Mouse (Mus musculus) ovary, postnatal 10 days (tissue): ENCODE results near the gene Tprg.

Experiments
- DNase-seq: peaks from one replicate; pipeline ENCODE4 v3.0.0; 2022; ENCODE audit warnings: low spot score

The Tprg gene

GRCm38 (mm10) chr16:25286517-25286916 lies at the start of gene Tprg:
TSS of gene Tprg (plus strand) at chr16:25286817.
- no peak for DNase-seq

GRCm38 (mm10) chr16:25238274-25239050 lies 48.2 kb upstream of the Tprg start:
- no peak for DNase-seq

- no peak for DNase-seq
Measured at GRCm38 (mm10) chr16:25248889-25249288, 37.7 kb upstream of the Tprg start.

GRCm38 (mm10) chr16:25250129-25250749 lies 36.4 kb upstream of the Tprg start:
- DNase-seq, result no peak

GRCm38 (mm10) chr16:25251080-25251479 lies 35.5 kb upstream of the Tprg start:
- DNase-seq, result no peak

GRCm38 (mm10) chr16:25254646-25255045 lies 32.0 kb upstream of the Tprg start:
- no peak for DNase-seq

- DNase-seq, result no peak
Measured at GRCm38 (mm10) chr16:25255186-25255585, 31.4 kb upstream of the Tprg start.

- no peak for DNase-seq
Measured at GRCm38 (mm10) chr16:25255603-25256260, 30.9 kb upstream of the Tprg start.

GRCm38 (mm10) chr16:25262306-25262705 lies 24.3 kb upstream of the Tprg start:
- no peak for DNase-seq

- DNase-seq, result no peak
Measured at GRCm38 (mm10) chr16:25262965-25263364, 23.7 kb upstream of the Tprg start.

- peak; percentile 74 for DNase-seq
Measured at GRCm38 (mm10) chr16:25263520-25264149, 23.0 kb upstream of the Tprg start.

- DNase-seq, result no peak
Measured at GRCm38 (mm10) chr16:25265177-25265576, 21.4 kb upstream of the Tprg start.

- no peak for DNase-seq
Measured at GRCm38 (mm10) chr16:25268276-25268675, 18.3 kb upstream of the Tprg start.

GRCm38 (mm10) chr16:25282563-25282962 lies 4.1 kb upstream of the Tprg start:
- DNase-seq, result no peak

GRCm38 (mm10) chr16:25293753-25294152 lies 7.1 kb downstream of the Tprg start:
- DNase-seq, result no peak

- no peak for DNase-seq
Measured at GRCm38 (mm10) chr16:25295546-25295945, 8.9 kb downstream of the Tprg start.

GRCm38 (mm10) chr16:25296746-25297145 lies 10.1 kb downstream of the Tprg start:
- DNase-seq, result no peak

GRCm38 (mm10) chr16:25298204-25298603 lies 11.6 kb downstream of the Tprg start:
- no peak for DNase-seq

GRCm38 (mm10) chr16:25302616-25303015 lies 16.0 kb downstream of the Tprg start:
- no peak for DNase-seq

GRCm38 (mm10) chr16:25314006-25314405 lies 27.4 kb downstream of the Tprg start:
- no peak for DNase-seq

GRCm38 (mm10) chr16:25315090-25315489 lies 28.5 kb downstream of the Tprg start:
- no peak for DNase-seq

- DNase-seq, result no peak
Measured at GRCm38 (mm10) chr16:25325631-25326238, 39.1 kb downstream of the Tprg start.
